Mouse (Mus musculus) heart, embryonic 13.5 days (tissue): ENCODE results near the gene Dad1. TPM values are rescaled to one million over a fixed set of nuclear protein-coding genes. Genes with fewer than 3 reads are reported as not detected.

Experiments
- ATAC-seq: fragments of 200-750 bp; cut with Nextera tagmentation; 2 replicates; pipeline ENCODE4 v1.8.0; 2017; ENCODE audit warnings: moderate TSS enrichment; ENCODE audit not compliant: insufficient number of reproducible peaks, low FRiP score, low TSS enrichment; ENCODE audit errors: extremely low read depth
- H3K27ac ChIP-seq: fragments of 300-500 bp; sonication (generic); replicated peaks from 2 replicates; pipeline ENCODE4 v1.5.1; 2015; ENCODE audit warnings: moderate library complexity, mild to moderate bottlenecking, inconsistent platforms
- H3K27me3 ChIP-seq: fragments of 300-500 bp; sonication (generic); replicated peaks from 2 replicates; pipeline ENCODE4 v1.6.1; 2015; ENCODE audit warnings: mild to moderate bottlenecking, inconsistent platforms
- H3K36me3 ChIP-seq: fragments of 300-500 bp; sonication (generic); 2 replicates; pipeline ENCODE4 v1.6.1; 2015; ENCODE audit warnings: mild to moderate bottlenecking, inconsistent platforms
- H3K4me1 ChIP-seq: fragments of 300-500 bp; sonication (generic); 2 replicates; pipeline ENCODE4 v1.6.1; 2015; ENCODE audit warnings: inconsistent platforms
- H3K4me2 ChIP-seq: fragments of 300-500 bp; sonication (generic); 2 replicates; pipeline ENCODE4 v1.6.1; 2015; ENCODE audit warnings: inconsistent platforms, mild to moderate bottlenecking, moderate library complexity
- H3K4me3 ChIP-seq: fragments of 300-500 bp; sonication (generic); 2 replicates; pipeline ENCODE4 v1.5.1; 2015; ENCODE audit warnings: moderate library complexity, mild to moderate bottlenecking, inconsistent platforms
- H3K9ac ChIP-seq: fragments of 300-500 bp; sonication (generic); 2 replicates; pipeline ENCODE4 v1.6.1; 2015; ENCODE audit warnings: inconsistent platforms, mild to moderate bottlenecking, moderate library complexity
- H3K9me3 ChIP-seq: fragments of 300-500 bp; sonication (generic); 2 replicates; pipeline ENCODE4 v1.6.1; 2016; ENCODE audit warnings: inconsistent platforms
- WGBS: fragments of 180-500 bp; shearing (Covaris S2); methylation state at CpG from one replicate; pipeline ENCODE4 v1.1.7; 2015; ENCODE audit warnings: mixed read lengths; 5-methylcytosine and 5-hydroxymethylcytosine counted together
- polyA plus RNA-seq: library from polyadenylated mRNA; unstranded; fragments of >200 nt; fragmentation: Nextera tagmentation; extraction: Ambion mirVana; gene quantifications from 2 replicates; pipeline ENCODE4 v1.2.1, GENCODE M21; 2015

Dad1 gene
- polyA plus RNA-seq, 1 experiment from 2014 or later: 391 TPM

- Histone ChIP-seq H3K4me1 (peaks cover 37% of the 10 kb centered on the region), H3K4me2 (no peak overlapping the region), H3K27ac (peak overlapping the region; percentile 83), H3K27me3 (no peaks in the 10 kb centered on the region), H3K4me3 (no peak overlapping the region), H3K9me3 (no peaks in the 10 kb centered on the region), H3K36me3 (peaks cover 71% of the 10 kb centered on the region), H3K9ac (no peak overlapping the region)
- ATAC-seq: no peak
- 64% methylated on average over 7 of the region's 7 CpGs for WGBS
Measured at GRCm38 (mm10) chr14:54264231-54264630, 10.3 kb upstream of the Dad1 start.

- WGBS: 91% methylated on average over 6 of the region's 6 CpGs
Measured at GRCm38 (mm10) chr14:54263099-54263498, 9.2 kb upstream of the Dad1 start.

GRCm38 (mm10) chr14:54262622-54263021, 8.7 kb upstream of the Dad1 start:
- no peak overlapping the region for H3K4me2 ChIP-seq
- no peak overlapping the region for H3K9ac ChIP-seq
- H3K4me3 ChIP-seq: no peak overlapping the region
- H3K4me1 ChIP-seq: peaks cover 45% of the 10 kb centered on the region
- H3K36me3 ChIP-seq: peaks cover 55% of the 10 kb centered on the region
- WGBS: 91% methylated on average over 8 of the region's 8 CpGs
- no peaks in the 10 kb centered on the region for H3K9me3 ChIP-seq
- no peaks in the 10 kb centered on the region for H3K27me3 ChIP-seq
- H3K27ac ChIP-seq: no peak overlapping the region
- ATAC-seq: no peak

More at GRCm38 (mm10) chr14:54263099-54263498, 9.2 kb upstream of the Dad1 start:
- Histone ChIP-seq H3K9me3 (no peaks in the 10 kb centered on the region), H3K27me3 (no peaks in the 10 kb centered on the region), H3K4me3 (no peak overlapping the region), H3K27ac (no peak overlapping the region), H3K4me1 (peaks cover 45% of the 10 kb centered on the region), H3K4me2 (no peak overlapping the region), H3K36me3 (peaks cover 60% of the 10 kb centered on the region), H3K9ac (no peak overlapping the region)
- no peak for ATAC-seq

GRCm38 (mm10) chr14:54261386-54261785, 7.5 kb upstream of the Dad1 start:
- Histone ChIP-seq H3K9me3 (no peaks in the 10 kb centered on the region), H3K36me3 (peaks cover 42% of the 10 kb centered on the region), H3K4me3 (no peak overlapping the region), H3K27me3 (no peaks in the 10 kb centered on the region), H3K4me1 (peaks cover 45% of the 10 kb centered on the region), H3K9ac (no peak overlapping the region), H3K4me2 (no peak overlapping the region), H3K27ac (no peak overlapping the region)
- 73% methylated on average over 2 of the region's 2 CpGs for WGBS
- ATAC-seq: no peak

- Histone ChIP-seq H3K36me3 (peaks cover 34% of the 10 kb centered on the region), H3K9me3 (no peaks in the 10 kb centered on the region), H3K27me3 (no peaks in the 10 kb centered on the region), H3K4me3 (peak overlapping the region; percentile 65), H3K27ac (peak overlapping the region; percentile 86; the same call in 1 of the 2 replicates), H3K9ac (peak overlapping the region; percentile 83), H3K4me2 (peak overlapping the region; percentile 84), H3K4me1 (peaks cover 44% of the 10 kb centered on the region)
- WGBS: 70% methylated on average over 2 of the region's 2 CpGs
- ATAC-seq: no peak
Measured at GRCm38 (mm10) chr14:54260196-54260595, 6.3 kb upstream of the Dad1 start.

GRCm38 (mm10) chr14:54259722-54260085, 5.8 kb upstream of the Dad1 start:
- peak overlapping the region; percentile 83 for H3K9ac ChIP-seq
- peak overlapping the region; percentile 65 for H3K4me3 ChIP-seq
- H3K4me2 ChIP-seq: peak overlapping the region; percentile 84
- H3K36me3 ChIP-seq: peaks cover 30% of the 10 kb centered on the region
- H3K9me3 ChIP-seq: no peaks in the 10 kb centered on the region
- WGBS: 21% methylated on average over 8 of the region's 8 CpGs
- H3K27me3 ChIP-seq: no peaks in the 10 kb centered on the region
- H3K27ac ChIP-seq: peak overlapping the region; percentile 86
- no peak for ATAC-seq
- peaks cover 46% of the 10 kb centered on the region for H3K4me1 ChIP-seq

- ATAC-seq: peak; percentile 91
Measured at GRCm38 (mm10) chr14:54259003-54259721, 5.3 kb upstream of the Dad1 start.

GRCm38 (mm10) chr14:54258131-54258670, 4.3 kb upstream of the Dad1 start:
- Histone ChIP-seq H3K9me3 (no peaks in the 10 kb centered on the region), H3K9ac (no peak overlapping the region), H3K27ac (peak overlapping the region; percentile 86; the same call in 1 of the 2 replicates), H3K27me3 (no peaks in the 10 kb centered on the region), H3K36me3 (peaks cover 17% of the 10 kb centered on the region), H3K4me1 (peaks cover 41% of the 10 kb centered on the region), H3K4me3 (no peak overlapping the region), H3K4me2 (peak overlapping the region; percentile 84)
- WGBS: 54% methylated on average over 7 of the region's 7 CpGs
- no peak for ATAC-seq

More at GRCm38 (mm10) chr14:54259003-54259721, 5.3 kb upstream of the Dad1 start:
- WGBS: under 1% methylated on average over 35 of the region's 35 CpGs
- peak overlapping the region; percentile 86 for H3K27ac ChIP-seq
- peak overlapping the region; percentile 65 for H3K4me3 ChIP-seq
- H3K9ac ChIP-seq: peak overlapping the region; percentile 83
- no peaks in the 10 kb centered on the region for H3K9me3 ChIP-seq
- H3K27me3 ChIP-seq: no peaks in the 10 kb centered on the region
- peak overlapping the region; percentile 84 for H3K4me2 ChIP-seq
- peaks cover 25% of the 10 kb centered on the region for H3K36me3 ChIP-seq
- peaks cover 43% of the 10 kb centered on the region for H3K4me1 ChIP-seq

- Histone ChIP-seq H3K4me2 (peak overlapping the region; percentile 79), H3K9ac (peak overlapping the region; percentile 87), H3K27ac (peak overlapping the region; percentile 92), H3K4me1 (peaks cover 48% of the 10 kb centered on the region), H3K9me3 (no peaks in the 10 kb centered on the region), H3K27me3 (no peaks in the 10 kb centered on the region), H3K36me3 (peaks cover 10% of the 10 kb centered on the region), H3K4me3 (peak overlapping the region; percentile 85)
- ATAC-seq: no peak
- 40% methylated on average over 12 of the region's 12 CpGs for WGBS
Measured at GRCm38 (mm10) chr14:54254670-54255202, 832 bp upstream of the Dad1 start.

- Histone ChIP-seq H3K27me3 (no peaks in the 10 kb centered on the region), H3K4me1 (peaks cover 45% of the 10 kb centered on the region), H3K9me3 (no peaks in the 10 kb centered on the region), H3K36me3 (peaks cover 49% of the 10 kb centered on the region), H3K27ac (no peak overlapping the region), H3K9ac (no peak overlapping the region), H3K4me3 (no peak overlapping the region), H3K4me2 (peak overlapping the region; percentile 5; the same call in 1 of the 2 replicates)
- no peak for ATAC-seq
- WGBS: 53% methylated on average over 4 of the region's 4 CpGs
Measured at GRCm38 (mm10) chr14:54250122-54250521, 3.8 kb downstream of the Dad1 start.

- ATAC-seq: no peak
- Histone ChIP-seq H3K4me2 (no peak overlapping the region), H3K9ac (no peak overlapping the region), H3K4me1 (peaks cover 39% of the 10 kb centered on the region), H3K27me3 (no peaks in the 10 kb centered on the region), H3K9me3 (no peaks in the 10 kb centered on the region), H3K4me3 (no peak overlapping the region), H3K27ac (no peak overlapping the region), H3K36me3 (peaks cover 54% of the 10 kb centered on the region)
- WGBS: 65% methylated on average over 9 of the region's 9 CpGs
Measured at GRCm38 (mm10) chr14:54249326-54249725, 4.6 kb downstream of the Dad1 start.
